27 mouse cellular contexts compared by ENCODE assay signal in genomic region chr3:56295578-56295977, GRCm38 (mm10).
A peak's percentile ranks its signal among the peaks of the same experiment; 100 is the strongest.
DNase-seq lines count a peak whose midpoint lies in the region; ATAC-seq and TF ChIP-seq lines count a peak whose summit lies in the region.
"Had no signal": no experiment of that assay in that cellular context is flagged by ENCODE, and none has a peak within 500 bp of the region (broad histone marks: within the 10 kb centered on the region; RNA-seq: fewer than 3 reads in every experiment).

No protein-coding gene starts in this region.

- TF ChIP-seq CTCF in midbrain, postnatal 0 days (IDR thresholded peaks at IDR 0.05): no peak
- TF ChIP-seq CTCF in brain, embryonic 14.5 days (IDR thresholded peaks at IDR 0.05; ENCODE audit: borderline replicate concordance, extremely low read depth, insufficient read depth, insufficient read length): no peak

- H3K9me3 ChIP-seq in forebrain, embryonic 14.5 days (replicated peaks; ENCODE audit: control insufficient read depth, low read length): no peaks in the 10 kb centered on the region
- H3K9me3 ChIP-seq in forebrain, embryonic 15.5 days: no peaks in the 10 kb centered on the region
- H3K9me3 ChIP-seq in midbrain, postnatal 0 days (ENCODE audit: low read length): no peaks in the 10 kb centered on the region
- H3K9me3 ChIP-seq in midbrain, embryonic 16.5 days (replicated peaks; ENCODE audit: control insufficient read depth, low read length, poor library complexity, severe bottlenecking): no peaks in the 10 kb centered on the region
- H3K9me3 ChIP-seq: embryonic facial prominence, embryonic 13.5 days; embryonic facial prominence, embryonic 15.5 days; forebrain, embryonic 10.5 days; forebrain, embryonic 13.5 days had no signal

- no peak overlapping the region for H3K27ac ChIP-seq in forebrain, embryonic 14.5 days (ENCODE audit: low read depth, low read length)
- H3K27ac ChIP-seq in forebrain, embryonic 15.5 days (replicated peaks): no peak overlapping the region
- H3K27ac ChIP-seq in midbrain, postnatal 0 days (ENCODE audit: low read depth, low read length): no peak overlapping the region
- H3K27ac ChIP-seq in midbrain, embryonic 16.5 days (ENCODE audit: low read length): no peak overlapping the region
- H3K27ac ChIP-seq: embryonic facial prominence, embryonic 13.5 days; embryonic facial prominence, embryonic 15.5 days; forebrain, embryonic 10.5 days; forebrain, embryonic 13.5 days had no signal

- intact Hi-C loops in left cerebral cortex, postnatal 4 days (cut with DNase I): no loop called here

- no peak overlapping the region for H3K9ac ChIP-seq in forebrain, embryonic 14.5 days (ENCODE audit: low read length)
- H3K9ac ChIP-seq in forebrain, embryonic 15.5 days (replicated peaks): no peak overlapping the region
- no peak overlapping the region for H3K9ac ChIP-seq in midbrain, postnatal 0 days (replicated peaks; ENCODE audit: low read length, poor library complexity, severe bottlenecking)
- H3K9ac ChIP-seq in midbrain, embryonic 16.5 days (ENCODE audit: low read depth, low read length): no peak overlapping the region
- H3K9ac ChIP-seq: embryonic facial prominence, embryonic 13.5 days; embryonic facial prominence, embryonic 15.5 days; forebrain, embryonic 13.5 days had no signal

- H3K27me3 ChIP-seq in forebrain, embryonic 14.5 days (replicated peaks; ENCODE audit: control insufficient read depth, insufficient read depth, low read length): no peaks in the 10 kb centered on the region
- no peaks in the 10 kb centered on the region for H3K27me3 ChIP-seq in forebrain, embryonic 15.5 days
- no peaks in the 10 kb centered on the region for H3K27me3 ChIP-seq in midbrain, postnatal 0 days (ENCODE audit: insufficient read depth, low read length)
- no peaks in the 10 kb centered on the region for H3K27me3 ChIP-seq in midbrain, embryonic 16.5 days (ENCODE audit: control insufficient read depth, insufficient read depth, low read depth, low read length)
- H3K27me3 ChIP-seq: CH12.LX; embryonic facial prominence, embryonic 13.5 days; embryonic facial prominence, embryonic 15.5 days; forebrain, embryonic 13.5 days; Patski had no signal

- H3K4me1 ChIP-seq in forebrain, embryonic 14.5 days (ENCODE audit: control insufficient read depth, insufficient read depth, low read length): no peaks in the 10 kb centered on the region
- peaks cover 3% of the 10 kb centered on the region; the same call in 1 of the 2 replicates for H3K4me1 ChIP-seq in forebrain, embryonic 15.5 days
- no peaks in the 10 kb centered on the region for H3K4me1 ChIP-seq in midbrain, postnatal 0 days (ENCODE audit: insufficient read depth, low read length)
- H3K4me1 ChIP-seq in midbrain, embryonic 16.5 days (ENCODE audit: control insufficient read depth, insufficient read depth, low read length): no peaks in the 10 kb centered on the region
- H3K4me1 ChIP-seq: forebrain, embryonic 10.5 days; forebrain, embryonic 13.5 days had no signal

- H3K4me3 ChIP-seq in forebrain, embryonic 14.5 days (ENCODE audit: low read depth, low read length): no peak overlapping the region
- no peak overlapping the region for H3K4me3 ChIP-seq in forebrain, embryonic 15.5 days
- H3K4me3 ChIP-seq in midbrain, postnatal 0 days (ENCODE audit: low read depth, low read length): no peak overlapping the region
- no peak overlapping the region for H3K4me3 ChIP-seq in midbrain, embryonic 16.5 days (ENCODE audit: low read depth, low read length)
- H3K4me3 ChIP-seq: embryonic facial prominence, embryonic 13.5 days; embryonic facial prominence, embryonic 15.5 days; erythroblast, embryonic 14.5 days; forebrain, embryonic 10.5 days; forebrain, embryonic 13.5 days had no signal

- ATAC-seq in forebrain, embryonic 14.5 days: peak; percentile 50; the same call in 1 of the 2 replicates
- no peak for ATAC-seq in forebrain, embryonic 15.5 days (replicated peaks)
- ATAC-seq in midbrain, postnatal 0 days (ENCODE audit: low FRiP score): no peak
- no peak for ATAC-seq in midbrain, embryonic 16.5 days
- ATAC-seq: activated CD4-positive, CD25-positive, alpha-beta regulatory T cell, adult 4 months; CD4-positive, CD25-positive, alpha-beta regulatory T cell, adult 4 months; forebrain, embryonic 13.5 days; Patski had no signal

- TF ChIP-seq POLR2A in brain, embryonic 14.5 days (IDR thresholded peaks at IDR 0.05; ENCODE audit: borderline replicate concordance, extremely low read depth, insufficient read depth, insufficient read length, poor library complexity, severe bottlenecking): no peak

- no peak overlapping the region for H3K4me2 ChIP-seq in forebrain, embryonic 14.5 days (ENCODE audit: low read length)
- H3K4me2 ChIP-seq in forebrain, embryonic 15.5 days (replicated peaks): no peak overlapping the region
- no peak overlapping the region for H3K4me2 ChIP-seq in midbrain, postnatal 0 days (ENCODE audit: low read depth, low read length, poor library complexity, severe bottlenecking)
- H3K4me2 ChIP-seq in midbrain, embryonic 16.5 days (ENCODE audit: low read length): no peak overlapping the region
- H3K4me2 ChIP-seq: embryonic facial prominence, embryonic 13.5 days; embryonic facial prominence, embryonic 15.5 days; forebrain, embryonic 13.5 days had no signal

- DNase-seq in forebrain, embryonic 14.5 days (ENCODE audit: low spot score): peak; percentile 55
- DNase-seq in left cerebral cortex, postnatal 4 days: peak; percentile 4
- DNase-seq in left cerebral cortex, adult 8-10 months (ENCODE audit: low spot score in 2 of 2): no peak
- DNase-seq in midbrain, postnatal 0 days (ENCODE audit: low spot score): peak; percentile 3
- peak; percentile 68 for DNase-seq in brain, embryonic 14.5 days (ENCODE audit: low read depth)
- DNase-seq: adrenal gland, adult 8-10 months; adrenal gland, postnatal 14 days; adrenal gland, postnatal 36 days; B cell, adult 2 months; cerebellum, adult 11 months; cerebellum, adult 18-20 months; cerebellum, adult 8-10 months; cerebellum, adult 9-11 months; cerebellum, postnatal 36 days; embryo, embryonic 11 days had no signal

- H3K36me3 ChIP-seq in forebrain, embryonic 14.5 days (ENCODE audit: control insufficient read depth, insufficient read depth, low read length): no peaks in the 10 kb centered on the region
- no peaks in the 10 kb centered on the region for H3K36me3 ChIP-seq in forebrain, embryonic 15.5 days
- no peaks in the 10 kb centered on the region for H3K36me3 ChIP-seq in midbrain, postnatal 0 days (ENCODE audit: insufficient read depth, low read length)
- no peaks in the 10 kb centered on the region for H3K36me3 ChIP-seq in midbrain, embryonic 16.5 days (ENCODE audit: control insufficient read depth, insufficient read depth, low read length)
- H3K36me3 ChIP-seq: embryonic facial prominence, embryonic 13.5 days; embryonic facial prominence, embryonic 15.5 days; forebrain, embryonic 10.5 days; G1E had no signal

- 71% methylated on average over 7 of the region's 7 CpGs for WGBS in forebrain, embryonic 14.5 days
- 64% methylated on average over 7 of the region's 7 CpGs for WGBS in forebrain, embryonic 15.5 days
- WGBS in midbrain, postnatal 0 days: 81% methylated on average over 7 of the region's 7 CpGs
- 79% methylated on average over 7 of the region's 7 CpGs for WGBS in midbrain, embryonic 16.5 days

Comparison
In these comparisons a context has a peak if more than half of its experiments do, and no peak if none do; other contexts are left out.
1. DNase-seq: peak in forebrain, embryonic 14.5 days (single experiment), left cerebral cortex, postnatal 4 days (single experiment), midbrain, postnatal 0 days (single experiment) and brain, embryonic 14.5 days (single experiment); none in left cerebral cortex, adult 8-10 months (0 of 2).